Mouse (Mus musculus) hindlimb bud, embryonic 11.5 days (tissue): ENCODE data around the gene Rarres2.

Experiments used
- DNase-seq: peaks from one replicate; pipeline ENCODE4 v3.0.0-alpha.2; 2012; ENCODE audit warnings: low read depth, low spot score; ENCODE audit errors: extremely low spot score

Gene Rarres2

GRCm38 (mm10) chr6:48581257-48581656 is 8.7 kb upstream of the Rarres2 start:
- no peak for DNase-seq

- no peak for DNase-seq
Measured at GRCm38 (mm10) chr6:48579215-48579648, 6.6 kb upstream of the Rarres2 start.

- no peak for DNase-seq
Measured at GRCm38 (mm10) chr6:48578736-48579135, 6.1 kb upstream of the Rarres2 start.

GRCm38 (mm10) chr6:48573981-48574380 is 1.4 kb upstream of the Rarres2 start:
- DNase-seq, result no peak

- DNase-seq, result no peak
Measured at GRCm38 (mm10) chr6:48573280-48573679, 691 bp upstream of the Rarres2 start.

- no peak for DNase-seq
Measured at GRCm38 (mm10) chr6:48572014-48572413, 575 bp downstream of the Rarres2 start.

- DNase-seq, result no peak
Measured at GRCm38 (mm10) chr6:48569065-48569807, 3.4 kb downstream of the Rarres2 start.

- DNase-seq, result no peak
Measured at GRCm38 (mm10) chr6:48568036-48568984, 4.3 kb downstream of the Rarres2 start.

- no peak for DNase-seq
Measured at GRCm38 (mm10) chr6:48566312-48566711, 6.3 kb downstream of the Rarres2 start.

GRCm38 (mm10) chr6:48565693-48566310 is 6.8 kb downstream of the Rarres2 start:
- DNase-seq, result no peak

- no peak for DNase-seq
Measured at GRCm38 (mm10) chr6:48555956-48556355, 16.6 kb downstream of the Rarres2 start.

- no peak for DNase-seq
Measured at GRCm38 (mm10) chr6:48555104-48555890, 17.3 kb downstream of the Rarres2 start.

GRCm38 (mm10) chr6:48554280-48555103 is 18.1 kb downstream of the Rarres2 start, which contains the start of gene Lrrc61:
TSS of gene Lrrc61 (plus strand) at chr6:48554796.
- DNase-seq, result peak; percentile 76

GRCm38 (mm10) chr6:48553819-48554218 is 18.8 kb downstream of the Rarres2 start:
- DNase-seq, result no peak

- DNase-seq, result no peak
Measured at GRCm38 (mm10) chr6:48552918-48553317, 19.7 kb downstream of the Rarres2 start.

GRCm38 (mm10) chr6:48548314-48548713 is 24.3 kb downstream of the Rarres2 start:
- DNase-seq, result no peak

- DNase-seq, result no peak
Measured at GRCm38 (mm10) chr6:48546858-48547257, 25.7 kb downstream of the Rarres2 start.

- no peak for DNase-seq
Measured at GRCm38 (mm10) chr6:48546271-48546670, 26.3 kb downstream of the Rarres2 start.

GRCm38 (mm10) chr6:48545251-48545650 is 27.3 kb downstream of the Rarres2 start:
- DNase-seq, result no peak

GRCm38 (mm10) chr6:48542631-48543030 is 30.0 kb downstream of the Rarres2 start:
- DNase-seq, result no peak
